Mouse (Mus musculus): ENCODE data around the gene Cd300lf.

- TF ChIP-seq USF1 (IDR thresholded peaks at IDR 0.05; ENCODE audit: low read depth) (no peak), CTCF (IDR thresholded peaks at IDR 0.05; ENCODE audit: control insufficient read depth, insufficient read depth, insufficient read length) (no peak), MYOD1 (IDR thresholded peaks at IDR 0.05; ENCODE audit: control insufficient read depth, insufficient read length, low read depth) (no peak), MYOG (IDR thresholded peaks at IDR 0.05; ENCODE audit: control insufficient read depth, extremely low read depth, insufficient read length) (no peak), MAX (IDR thresholded peaks at IDR 0.05) (no peak), CEBPB (IDR thresholded peaks at IDR 0.05; ENCODE audit: low read depth) (no peak), FOSL1 (IDR thresholded peaks at IDR 0.05; ENCODE audit: insufficient read depth, low read length, poor library complexity, severe bottlenecking) (no peak)
Observed at GRCm38 (mm10) chr11:115178766-115179165, 45.0 kb upstream of the Cd300lf start.
